Mouse (Mus musculus) adipocyte (in vitro differentiated cells): Measurements from ENCODE around the gene Slc9a9.
A peak's percentile ranks its signal among the peaks of the same experiment; 100 is the strongest.

Experiments used
- DNase-seq: peaks from one replicate; pipeline ENCODE4 v3.0.0-alpha.2; 2016; ENCODE audit warnings: low spot score

Gene Slc9a9

DNA sequence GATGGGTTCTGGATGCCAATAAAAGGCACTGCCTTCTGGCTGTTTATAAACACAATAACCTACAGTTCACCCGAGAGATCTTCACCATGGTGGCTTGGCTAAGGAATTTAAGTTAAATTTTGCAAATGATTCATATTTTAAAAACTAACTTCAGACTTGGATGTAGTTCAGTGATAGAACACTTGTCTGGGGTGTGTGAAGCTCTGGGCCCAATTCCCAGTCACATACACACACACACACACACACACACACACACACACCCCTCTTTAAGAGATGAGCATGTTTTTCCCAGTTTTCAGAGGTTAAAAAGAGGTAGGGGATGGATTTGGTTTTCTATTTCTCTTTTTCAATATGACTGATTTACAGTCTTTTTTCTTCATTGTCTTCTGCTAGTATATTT is 15.9 kb downstream of the Slc9a9 start:
- DNase-seq: no peak

DNA sequence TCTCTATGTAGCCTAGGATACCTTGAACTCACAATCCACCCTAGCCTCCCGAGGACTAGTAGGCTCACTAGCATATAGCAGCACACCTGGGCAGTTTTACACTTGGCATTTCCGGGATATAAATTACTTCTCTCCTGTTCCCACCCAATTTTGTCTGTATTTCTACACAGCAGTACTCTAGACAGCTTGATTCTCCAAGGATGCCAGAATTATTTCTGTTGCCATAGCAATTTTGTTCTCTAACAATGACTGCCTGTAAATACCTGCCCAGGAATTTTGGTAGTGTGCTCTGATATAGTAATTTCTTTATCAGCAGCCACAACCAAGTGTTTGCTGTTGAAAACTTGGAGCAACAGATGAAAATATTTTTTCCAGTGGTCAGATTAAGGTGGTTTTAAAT is 16.7 kb downstream of the Slc9a9 start:
- no peak for DNase-seq

DNA sequence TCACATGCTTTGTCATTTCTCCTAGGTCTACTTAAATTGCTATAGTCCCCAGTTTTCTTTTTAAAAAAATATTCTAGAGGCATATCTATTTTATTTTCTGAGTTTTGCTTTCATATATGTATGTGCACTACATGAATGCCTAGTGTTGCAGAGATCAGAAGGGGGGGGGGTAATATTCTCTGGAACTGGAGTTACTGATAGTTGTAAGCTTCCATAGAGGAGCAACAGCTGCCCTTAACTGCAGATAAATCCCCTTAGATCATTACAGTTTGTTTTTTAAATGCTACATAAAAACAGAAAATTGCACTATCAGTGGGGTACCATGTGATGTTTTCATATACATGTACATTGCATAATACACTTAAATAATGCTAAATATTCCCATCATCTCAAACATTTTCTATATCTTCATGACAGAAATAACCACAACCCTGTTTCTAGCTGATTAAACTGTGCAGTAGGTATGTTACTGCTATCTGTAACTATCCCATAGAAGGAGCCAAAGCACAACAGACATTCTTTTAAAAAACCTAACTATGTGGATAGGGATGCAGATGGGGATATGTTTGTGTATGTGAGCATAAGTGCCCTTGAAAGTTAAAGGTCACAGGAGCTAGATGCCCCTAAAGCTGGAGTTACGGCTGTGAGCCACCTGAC is 17.6 kb downstream of the Slc9a9 start:
- no peak for DNase-seq

DNA sequence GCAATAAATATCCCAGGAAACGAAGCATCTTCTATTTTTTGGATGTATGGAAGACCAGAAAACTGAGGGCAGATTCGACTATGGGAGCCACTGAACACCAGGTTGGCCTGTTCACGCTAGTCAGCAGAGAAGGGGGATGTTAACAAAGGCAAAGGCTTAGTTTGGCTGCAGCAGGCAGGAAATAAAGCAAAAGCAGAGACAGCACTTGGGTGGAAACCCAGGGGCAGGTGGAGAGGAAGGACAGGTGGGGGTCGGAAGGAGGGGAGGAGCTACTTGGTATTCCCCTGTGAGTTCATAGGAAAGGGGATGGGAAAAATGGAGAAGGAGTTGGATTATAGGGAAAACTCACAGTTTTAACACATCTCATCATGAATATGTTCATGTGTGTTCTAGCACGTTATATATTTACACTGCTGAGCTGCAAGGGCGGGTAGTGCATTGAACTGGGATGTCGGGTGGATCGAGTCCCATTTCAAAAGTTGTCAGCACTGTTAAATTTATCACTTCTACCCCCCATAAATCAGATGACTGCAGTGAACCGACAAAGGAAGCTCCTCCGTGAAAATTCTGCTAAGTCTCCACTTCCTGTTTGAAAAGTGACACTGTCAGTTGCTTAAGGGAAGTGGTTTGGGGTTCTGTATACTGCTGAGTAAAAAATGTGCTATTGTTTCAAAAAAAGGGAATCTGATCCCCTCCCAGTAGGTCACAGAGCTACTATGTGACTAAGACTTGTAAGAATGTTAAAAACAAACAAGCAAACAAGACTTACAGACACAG is 21.8 kb downstream of the Slc9a9 start:
- DNase-seq: peak; percentile 35

DNA sequence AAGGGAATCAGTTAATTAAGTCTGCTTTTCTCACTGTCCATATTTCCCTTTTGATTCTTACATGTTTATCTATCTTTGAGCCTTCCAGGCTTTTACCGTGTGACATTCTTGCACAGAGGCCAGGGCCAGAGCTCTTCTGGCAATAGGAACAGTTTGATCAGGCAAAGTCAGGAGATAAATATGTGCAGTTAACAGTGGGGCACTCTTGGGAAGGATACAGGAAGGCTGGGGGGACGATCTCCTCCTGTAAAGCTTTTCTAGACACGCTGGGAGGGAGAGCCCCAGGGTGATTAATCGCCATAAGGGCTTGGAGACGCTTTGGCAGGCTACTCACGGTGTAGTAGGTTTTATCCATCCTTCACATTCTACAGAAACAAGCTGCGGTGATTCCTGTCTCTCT is 22.4 kb downstream of the Slc9a9 start:
- DNase-seq: peak; percentile 20

DNA sequence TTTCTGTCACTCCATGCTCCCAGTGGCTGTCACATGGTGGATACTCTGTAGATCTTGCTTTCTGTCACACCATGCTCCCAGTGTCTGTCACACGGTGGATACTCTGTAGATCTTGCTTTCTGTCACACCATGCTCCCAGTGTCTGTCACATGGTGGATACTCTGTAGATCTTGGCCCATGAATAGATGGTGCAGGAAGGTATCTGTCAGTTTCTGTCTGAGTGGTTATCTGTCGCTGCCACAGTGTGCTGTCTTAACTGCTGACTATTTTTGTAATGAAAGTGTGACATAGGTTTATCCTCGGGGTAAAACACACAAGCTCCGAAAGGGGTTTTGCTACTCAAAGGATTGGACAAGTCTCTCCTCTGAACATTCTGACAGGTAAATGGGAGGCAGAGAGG is 24.5 kb downstream of the Slc9a9 start:
- DNase-seq: no peak

DNA sequence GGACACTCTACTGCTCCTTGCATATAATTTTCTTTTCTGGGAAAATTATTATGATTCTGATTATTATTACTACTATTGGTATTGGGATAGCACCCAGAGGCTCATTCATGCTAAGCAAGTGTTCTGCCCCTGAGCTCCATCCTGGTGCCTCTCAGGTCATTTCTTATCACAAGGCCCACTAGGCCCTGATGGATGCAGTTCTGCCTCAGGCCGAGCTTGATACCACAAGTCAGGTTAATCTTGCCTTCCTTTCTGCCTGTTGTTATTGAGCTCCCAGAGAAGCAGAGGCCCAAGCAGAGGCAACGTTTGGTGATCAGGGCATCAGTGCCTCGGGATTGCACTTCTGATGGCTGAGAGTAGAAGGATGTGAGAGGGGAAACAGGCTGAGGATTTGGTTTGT is 25.3 kb downstream of the Slc9a9 start:
- no peak for DNase-seq

DNA sequence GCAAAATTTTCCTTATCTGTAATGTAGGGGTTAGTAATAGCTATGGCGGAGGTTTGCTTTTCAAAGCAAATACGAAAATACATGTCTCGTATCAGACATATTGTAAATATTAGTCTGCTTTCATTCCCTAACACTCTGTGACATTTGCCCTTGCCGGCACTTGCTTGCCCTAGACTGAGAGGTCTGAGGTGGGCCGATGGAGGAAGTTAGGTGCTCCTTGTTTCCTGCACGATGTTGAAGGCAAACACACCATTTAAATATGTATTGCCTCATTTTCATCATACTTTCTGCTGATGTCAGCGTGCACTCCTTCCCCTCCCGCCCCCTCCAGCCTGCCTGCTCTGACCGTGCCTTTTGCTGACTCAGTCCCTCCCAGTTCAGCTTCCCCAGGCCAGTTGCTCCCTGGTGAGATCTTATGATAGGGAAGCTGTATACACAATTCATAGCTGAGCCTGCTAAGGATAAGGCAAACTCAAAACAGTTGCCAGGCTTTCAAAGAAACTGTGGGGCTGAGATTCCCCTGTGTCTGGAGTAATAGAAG is 26.9 kb downstream of the Slc9a9 start:
- DNase-seq: peak; percentile 5

DNA sequence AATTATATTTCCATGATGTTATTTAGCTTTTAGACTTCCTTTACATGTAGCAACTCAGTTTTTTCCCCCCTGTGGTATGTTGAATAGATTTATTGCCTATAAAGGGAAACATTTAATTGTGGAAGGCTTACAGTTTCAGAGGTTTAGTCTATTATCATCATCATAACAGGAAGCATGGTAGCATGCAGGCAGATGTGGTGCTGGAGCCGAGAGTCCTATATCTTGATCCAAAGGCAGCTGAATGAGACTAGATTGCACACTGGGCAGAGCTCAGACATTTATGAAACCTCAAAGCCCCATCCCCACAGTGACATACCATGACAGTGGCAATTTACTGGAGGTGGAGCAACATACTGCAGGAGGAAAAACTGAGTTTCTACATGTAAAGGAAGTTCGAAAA is 28.5 kb downstream of the Slc9a9 start:
- DNase-seq: no peak

DNA sequence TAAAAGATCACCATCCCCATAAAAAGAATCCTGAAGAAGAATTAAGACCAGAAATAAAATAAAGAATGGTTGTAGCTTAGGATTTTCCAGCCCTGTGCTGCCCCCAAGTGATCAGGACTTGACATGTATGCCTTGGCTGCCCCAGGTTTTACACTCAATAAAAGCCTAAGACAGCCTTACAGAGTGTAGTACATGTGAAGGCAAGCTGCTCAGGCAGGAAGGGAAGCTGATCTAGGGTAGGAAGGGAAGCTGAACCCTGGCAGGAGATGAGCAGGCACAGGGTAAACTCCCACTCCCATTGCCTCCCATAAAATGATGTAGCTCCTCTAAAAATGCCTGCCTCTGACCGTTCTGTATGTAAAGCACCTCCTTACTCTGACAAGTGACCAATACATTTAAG is 30.8 kb downstream of the Slc9a9 start:
- DNase-seq: peak; percentile 53

DNA sequence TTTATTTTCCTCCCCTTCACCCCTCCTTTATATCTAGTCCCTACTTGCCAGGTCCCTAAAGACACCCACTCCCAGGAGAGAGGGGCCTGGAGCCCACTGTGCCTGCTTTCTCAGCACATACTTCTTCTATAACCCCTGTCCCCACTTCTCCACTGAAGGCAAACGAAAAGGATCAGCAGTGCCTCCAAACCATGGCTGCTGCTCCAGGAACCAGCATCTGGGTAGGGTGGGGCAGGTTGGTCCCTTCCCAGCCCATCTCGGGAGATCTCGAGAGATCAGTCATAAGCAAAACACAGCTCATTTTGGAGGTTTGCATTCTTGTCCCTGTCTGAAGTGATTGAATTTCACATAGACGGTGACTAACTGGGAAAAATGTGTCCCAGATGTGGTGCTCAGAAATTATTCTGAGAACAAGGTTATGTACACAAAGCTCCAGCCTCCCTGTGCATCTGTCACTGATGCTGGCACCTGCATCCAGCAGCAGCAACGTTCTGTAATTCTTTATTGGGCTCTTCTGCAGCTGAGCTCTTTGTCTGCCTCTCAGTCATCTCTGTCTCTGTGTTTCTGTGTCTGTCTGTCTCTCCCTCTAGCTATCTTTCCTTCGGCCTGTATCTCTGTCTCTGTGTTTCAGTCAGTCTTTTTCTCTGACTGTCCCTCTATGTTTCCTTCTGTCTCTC is 31.6 kb downstream of the Slc9a9 start:
- no peak for DNase-seq

DNA sequence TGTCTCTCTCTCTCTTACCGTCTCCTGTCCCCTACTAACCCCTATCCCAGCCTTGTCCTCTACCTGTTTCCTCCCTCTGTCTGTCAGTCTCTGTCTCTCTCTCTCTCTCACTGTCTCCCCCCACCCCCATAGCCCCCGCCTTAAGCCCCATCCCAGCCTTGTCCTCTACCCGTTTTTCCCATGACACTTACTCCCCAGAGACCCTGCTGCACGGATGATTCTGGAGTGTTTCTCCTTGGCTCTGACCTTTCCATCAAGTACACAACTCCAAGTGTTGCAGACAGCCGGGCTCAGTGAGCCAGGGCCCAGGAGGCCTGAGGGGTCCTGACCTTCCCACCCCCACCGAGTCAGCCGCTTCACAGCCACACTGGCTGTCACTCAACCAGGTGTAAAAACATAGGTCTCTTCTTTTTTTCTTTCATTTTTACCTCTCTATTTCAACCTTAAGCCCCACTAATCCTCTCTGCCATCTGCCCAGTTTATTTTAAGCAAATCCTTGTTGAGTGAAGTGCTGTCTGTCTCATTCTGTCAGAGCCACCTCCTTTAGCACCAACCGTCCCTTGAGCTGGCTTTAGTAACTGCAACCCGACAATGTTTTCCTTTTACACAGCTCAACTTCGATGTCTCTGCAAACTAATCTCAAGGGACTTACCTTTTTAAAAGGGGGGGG is 32.4 kb downstream of the Slc9a9 start:
- no peak for DNase-seq

DNA sequence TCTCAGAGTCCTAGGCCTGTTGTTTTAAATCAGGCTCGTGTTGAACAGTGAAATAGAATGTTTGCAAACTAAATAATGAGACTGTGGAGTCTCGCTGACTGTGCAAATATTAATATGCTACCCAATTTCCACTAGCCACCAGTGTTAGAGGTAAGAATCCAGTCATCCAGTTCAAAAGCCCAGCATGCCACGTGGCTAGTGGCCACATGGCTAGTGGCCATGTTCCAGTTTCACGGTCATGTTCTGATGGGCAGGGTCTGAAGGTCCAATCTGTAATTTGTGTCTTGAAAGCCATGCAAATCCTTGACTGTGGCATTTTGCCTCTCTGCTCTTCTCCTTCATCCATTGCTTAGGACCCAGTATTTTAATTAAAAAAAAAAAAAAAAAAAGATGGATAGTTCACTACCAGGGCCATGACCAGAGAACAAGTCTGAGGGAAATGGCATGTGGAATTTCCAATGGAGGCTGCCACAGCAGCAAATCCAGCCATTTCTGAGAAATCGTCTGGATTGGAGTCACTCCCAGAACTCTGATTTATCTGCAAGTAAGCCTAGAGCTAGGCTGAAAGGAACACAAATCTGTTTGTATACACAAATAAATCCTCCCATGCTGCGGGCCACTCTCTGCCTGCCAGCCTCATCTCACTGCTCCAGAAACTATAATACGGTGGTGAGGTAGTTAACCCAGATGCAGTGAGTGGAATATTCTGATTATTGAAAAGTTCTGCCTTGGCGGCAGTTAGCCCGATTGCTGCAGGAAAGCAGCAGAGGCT is 35.5 kb downstream of the Slc9a9 start:
- peak; percentile 38 for DNase-seq

DNA sequence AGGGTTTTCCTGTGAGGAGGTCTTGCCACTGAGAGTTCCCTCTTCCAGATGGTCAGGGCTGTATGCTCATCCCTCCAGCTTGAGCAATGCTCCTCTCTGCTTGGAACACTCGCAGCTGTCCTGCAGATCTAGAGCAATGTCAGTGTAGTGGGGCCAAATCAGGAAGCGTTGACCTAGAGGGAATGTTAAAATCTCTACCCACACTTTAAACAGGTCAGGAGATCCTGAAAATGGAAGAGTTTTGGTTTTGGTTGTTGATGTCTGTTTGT is 36.0 kb downstream of the Slc9a9 start:
- no peak for DNase-seq

DNA sequence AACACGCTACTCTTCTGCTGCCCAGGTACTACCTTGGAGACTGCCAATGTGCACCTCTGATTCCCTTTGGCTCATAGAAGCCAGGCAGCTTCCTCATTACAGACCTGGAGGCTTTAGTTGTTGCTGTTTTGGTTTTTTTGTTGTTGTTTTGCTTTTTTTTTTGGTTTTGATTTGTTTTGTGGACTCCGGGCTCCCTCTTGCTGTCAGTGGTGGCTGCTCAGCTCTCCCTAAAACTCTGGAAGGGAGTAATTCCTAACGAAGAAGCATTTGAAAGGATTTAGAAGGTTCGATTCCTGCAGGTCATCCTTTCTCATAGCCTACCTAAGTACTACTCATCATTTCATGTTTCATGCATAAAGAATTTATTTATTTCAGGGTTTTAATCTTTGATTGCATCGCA is 42.4 kb downstream of the Slc9a9 start:
- DNase-seq: no peak

DNA sequence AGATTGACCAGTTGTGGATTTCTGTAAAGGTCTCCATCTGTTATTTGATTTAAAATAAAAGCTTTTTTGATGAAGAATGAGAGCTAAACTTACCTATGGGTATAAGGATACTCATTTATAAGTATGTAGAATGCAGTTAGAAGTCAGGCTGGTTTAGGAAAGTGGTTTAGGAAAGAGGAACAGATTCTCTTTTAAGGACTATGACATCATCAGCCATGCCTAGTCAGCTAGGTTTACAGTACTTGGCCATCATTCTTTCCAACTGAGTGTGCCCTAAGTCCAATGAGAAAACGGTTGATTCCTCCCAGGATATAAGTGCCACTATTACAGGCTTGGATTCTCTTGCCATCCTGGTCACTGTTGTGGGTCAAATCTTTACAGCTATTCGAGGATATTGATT is 47.0 kb downstream of the Slc9a9 start:
- no peak for DNase-seq

DNA sequence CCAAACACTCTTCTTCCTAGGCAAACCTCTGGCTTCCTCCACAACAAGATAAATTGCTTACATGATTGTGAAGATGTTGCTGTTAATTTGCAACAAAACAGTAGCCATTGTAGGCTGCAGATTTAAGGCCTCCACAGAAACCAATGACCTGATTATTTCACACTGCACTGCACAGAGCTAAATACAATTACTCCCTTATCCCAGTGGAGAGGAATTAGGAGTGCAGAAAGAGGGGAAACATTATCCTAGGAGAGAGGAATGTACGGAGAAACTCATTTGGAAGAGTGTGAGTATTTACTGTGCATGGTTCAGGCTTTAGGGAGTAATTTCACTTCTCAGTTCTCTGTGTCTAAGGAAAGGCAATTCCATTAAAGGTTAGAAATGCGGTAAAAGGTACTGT is 53.9 kb downstream of the Slc9a9 start:
- DNase-seq: no peak

DNA sequence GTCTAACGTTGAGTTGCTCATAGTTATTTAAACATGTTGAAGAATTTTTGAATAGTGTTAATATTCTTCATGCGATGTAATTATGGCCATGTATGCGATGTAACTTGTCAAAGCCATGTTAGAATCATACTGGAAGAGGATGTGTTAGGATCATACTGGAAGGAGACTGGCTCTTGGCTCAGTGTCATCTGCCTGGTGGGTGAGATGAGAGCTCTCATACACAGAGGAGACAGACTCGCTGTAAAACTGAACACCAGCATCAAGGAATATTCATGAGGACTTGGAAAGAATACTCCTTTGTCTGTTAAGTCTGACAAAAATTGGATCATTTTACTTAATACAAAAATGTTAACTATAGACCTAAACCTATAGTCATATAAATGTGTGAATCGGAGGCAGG is 55.4 kb downstream of the Slc9a9 start:
- DNase-seq: no peak

DNA sequence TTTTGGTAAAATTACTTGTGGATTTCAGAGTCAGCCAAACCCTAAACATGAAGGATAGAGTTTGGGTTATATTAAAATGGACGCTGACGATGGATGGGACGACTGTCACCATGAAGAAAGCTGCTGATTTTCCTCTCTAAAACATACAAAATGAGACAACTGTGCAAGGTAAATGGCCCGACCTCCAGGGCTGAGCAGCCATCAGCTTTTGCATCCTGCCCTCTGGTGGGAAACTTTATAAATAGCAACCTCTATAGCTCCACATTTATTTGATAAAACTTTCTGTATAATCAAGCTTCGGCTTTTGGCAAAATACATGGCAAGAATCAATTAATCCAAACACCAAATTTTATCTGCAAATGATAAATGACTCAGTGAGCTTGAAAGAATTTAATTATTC is 57.7 kb downstream of the Slc9a9 start:
- peak; percentile 43 for DNase-seq

DNA sequence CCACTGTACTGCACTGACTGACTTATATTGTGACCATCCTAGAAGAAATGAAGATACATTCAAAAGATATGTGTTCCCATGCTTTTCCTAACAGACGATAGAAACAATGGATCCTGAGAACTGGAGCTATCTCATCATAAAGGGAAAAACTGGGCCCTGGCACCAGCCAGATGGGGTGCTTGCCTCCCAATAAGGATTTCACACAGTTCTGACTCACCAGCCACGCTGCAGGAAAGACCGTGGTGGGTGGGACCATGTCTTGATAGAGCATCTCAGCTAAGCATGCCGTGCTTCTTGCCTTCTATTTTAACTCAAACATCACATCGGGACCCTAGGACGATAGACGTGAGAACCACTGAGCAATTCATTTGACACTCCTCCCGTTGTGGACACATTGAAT is 60.7 kb downstream of the Slc9a9 start:
- DNase-seq: no peak

DNA sequence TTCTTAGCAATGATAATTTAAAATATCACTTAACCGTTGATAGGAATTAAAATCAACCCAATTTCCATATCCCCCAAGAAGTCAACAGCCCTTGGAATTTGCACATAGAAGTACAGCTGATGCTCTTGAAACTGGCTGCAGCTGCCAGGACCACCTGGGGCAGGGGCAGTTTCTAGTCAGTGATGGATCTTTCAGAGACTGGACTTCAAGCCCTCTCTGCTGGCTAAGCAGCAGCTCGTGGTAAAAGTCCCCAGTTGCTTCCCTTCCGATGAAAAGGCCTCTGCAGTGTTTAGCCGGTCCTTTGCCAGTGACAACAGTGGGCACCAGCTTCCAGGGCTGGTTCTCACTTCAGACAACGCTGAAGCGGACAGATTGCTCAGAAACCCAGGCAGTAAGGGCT is 62.4 kb downstream of the Slc9a9 start:
- DNase-seq: no peak
